Mouse (Mus musculus) bone marrow macrophage, adult 2 months (primary cell): ENCODE measurements around the gene Tbc1d14.

Source experiments
- CTCF ChIP-seq: IDR thresholded peaks from 2 replicates; pipeline ENCODE4 v1.5.1; 2012; ENCODE audit warnings: low read depth, mild to moderate bottlenecking, low read length, moderate library complexity
- POLR2A ChIP-seq: IDR thresholded peaks from 2 replicates; pipeline ENCODE4 v1.6.1; 2012; ENCODE audit warnings: mild to moderate bottlenecking, low read depth, low read length, borderline replicate concordance

DNA sequence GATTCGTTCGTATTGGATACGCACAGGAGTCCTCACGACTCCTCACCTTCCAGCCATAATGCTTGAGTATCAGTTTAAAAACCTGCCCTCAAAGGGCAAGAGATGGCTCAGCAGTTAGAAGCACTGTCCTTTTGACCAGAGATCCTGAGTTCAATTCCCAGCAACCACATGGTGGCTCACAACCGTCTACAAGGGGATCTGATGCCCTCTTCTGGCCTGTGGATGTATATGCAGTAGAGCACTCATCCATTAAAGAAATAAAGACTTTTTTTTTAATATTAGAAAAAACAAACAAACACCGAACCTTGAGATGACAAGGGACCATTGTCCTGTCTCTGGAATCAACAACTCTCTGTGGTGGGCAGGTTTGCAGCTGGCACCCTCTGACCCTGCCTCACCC, 8.8 kb downstream of the Tbc1d14 start:
- no peak for TF ChIP-seq CTCF
- TF ChIP-seq POLR2A, result no peak
